Mouse (Mus musculus): ENCODE measurements around the gene Xkrx.
A peak's percentile ranks its signal among the peaks of the same experiment; 100 is the strongest.
"Not testable (repeated sequence)": the region's sequence is repeated elsewhere in the genome, so short reads cannot be mapped to it uniquely, and the experiment has no call there.

The Xkrx gene

DNA sequence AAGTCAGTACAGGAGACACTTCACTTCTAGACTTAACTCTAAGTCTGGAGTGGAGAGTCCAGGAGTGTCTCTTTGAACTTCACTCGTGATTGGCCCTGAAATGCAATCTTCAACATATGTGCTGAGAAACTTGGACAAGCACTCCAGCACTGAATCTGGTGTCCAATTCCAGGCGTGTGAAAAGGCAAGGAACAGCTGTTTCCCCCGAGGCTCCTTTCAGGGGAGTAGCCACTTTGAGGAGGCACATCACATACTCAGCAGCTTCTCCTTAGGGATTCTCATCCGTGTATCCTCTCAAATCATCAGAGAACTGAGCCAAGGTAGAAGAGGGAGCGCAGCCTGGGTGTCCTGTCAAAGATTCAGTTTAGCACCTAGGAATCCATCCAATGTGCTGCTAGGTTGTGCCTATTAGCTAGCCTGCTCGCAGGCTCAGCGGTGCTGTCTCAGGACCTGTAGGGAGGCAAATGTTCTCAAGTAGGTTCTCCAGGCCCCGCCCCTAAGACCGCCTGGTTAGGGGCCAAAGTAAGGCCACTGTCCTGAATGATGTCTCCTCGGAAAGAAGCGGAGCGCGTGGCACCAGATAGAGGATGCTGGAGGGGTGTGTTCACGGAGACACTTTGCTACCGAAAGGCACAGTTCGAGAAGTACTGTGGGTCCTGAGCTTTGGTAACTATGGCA, at the start of gene Xkrx:
Gene Xkrx, minus strand, starts transcription at position 34 of the 678 bp plus-strand sequence.
- DNase-seq, result no peak

DNA sequence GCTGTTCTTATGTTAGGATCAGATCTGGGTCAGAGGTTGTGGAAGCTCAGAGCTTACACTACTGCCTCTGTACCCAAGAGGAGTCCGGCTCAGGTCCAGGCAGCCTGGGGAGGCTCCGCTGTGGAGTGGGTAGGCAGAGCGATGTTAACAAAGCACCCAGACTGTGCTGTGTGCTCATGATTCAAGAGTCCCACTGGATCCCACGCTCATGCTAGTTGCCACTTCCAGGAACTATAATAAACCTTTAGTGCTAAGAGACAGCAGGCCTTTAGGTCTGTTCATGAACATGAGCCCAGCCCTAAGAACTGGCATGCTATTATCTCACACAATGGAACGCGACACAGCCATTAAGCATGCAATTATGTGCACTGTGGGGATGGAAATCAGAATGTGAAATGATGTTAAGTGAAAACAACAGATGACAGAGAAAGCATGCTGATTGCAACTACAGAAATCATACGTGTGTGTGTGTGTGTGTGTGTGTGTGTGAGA, 49.3 kb upstream of the Xkrx start:
- no peak for DNase-seq

DNA sequence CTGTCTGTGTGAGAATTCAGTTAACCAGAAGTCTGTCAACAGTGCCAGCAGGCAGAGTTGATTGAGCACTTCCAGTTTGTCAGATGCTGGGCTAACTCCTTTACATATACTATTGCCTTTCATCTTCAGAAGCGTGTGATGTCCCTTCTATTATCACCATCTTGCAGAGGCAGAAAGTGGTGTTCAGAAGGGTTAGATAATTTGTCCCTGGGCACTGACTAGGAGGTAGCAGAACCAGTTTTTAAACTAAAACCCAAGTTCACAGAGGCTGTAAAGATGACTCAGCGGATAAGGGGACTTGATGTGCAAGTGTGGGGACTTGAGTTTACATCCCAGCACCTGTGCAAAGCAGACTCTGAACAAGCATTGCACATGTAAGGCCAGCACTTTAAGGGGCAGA, 46.6 kb upstream of the Xkrx start:
- DNase-seq, result no peak

DNA sequence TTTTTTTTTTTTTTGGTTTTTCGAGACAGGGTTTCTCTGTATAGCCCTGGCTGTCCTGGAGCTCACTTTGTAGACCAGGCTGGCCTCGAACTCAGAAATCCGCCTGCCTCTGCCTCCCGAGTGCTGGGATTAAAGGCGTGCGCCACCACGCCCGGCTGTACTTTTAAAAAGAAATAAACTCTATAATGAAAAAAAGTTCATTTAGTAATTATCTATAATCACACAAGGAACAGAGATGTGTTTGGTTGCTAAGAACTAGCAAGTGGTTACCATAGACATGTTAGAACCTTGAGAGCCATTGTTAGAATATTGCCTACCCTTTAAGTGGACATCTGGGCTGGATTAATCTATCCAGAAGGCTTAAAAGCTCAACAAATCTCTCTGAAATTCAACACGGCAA, 25.3 kb upstream of the Xkrx start, which contains the start of gene Arl13a:
Gene Arl13a, plus strand, starts transcription at position 301 of the 400 bp plus-strand sequence.
- not testable (repeated sequence) for DNase-seq

DNA sequence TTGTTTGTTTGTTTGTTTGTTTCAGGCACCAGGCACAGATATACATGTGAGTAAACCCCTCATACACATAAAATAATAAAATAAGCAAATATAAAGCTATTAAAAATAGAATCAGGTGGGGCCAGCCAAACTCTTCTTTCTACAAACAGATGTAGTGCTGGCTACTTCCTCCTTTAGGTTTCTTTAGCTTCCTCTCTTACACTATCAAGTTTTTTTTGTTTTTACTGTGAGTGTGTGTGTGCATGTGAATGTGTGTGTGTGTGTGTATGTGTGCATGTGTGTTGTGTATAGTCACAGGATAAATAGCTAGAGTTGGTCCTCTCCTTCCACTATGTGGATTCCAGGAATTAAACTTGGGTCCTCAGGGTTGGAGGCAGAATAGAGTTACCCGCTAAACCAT, 12.8 kb upstream of the Xkrx start:
- no peak for DNase-seq

DNA sequence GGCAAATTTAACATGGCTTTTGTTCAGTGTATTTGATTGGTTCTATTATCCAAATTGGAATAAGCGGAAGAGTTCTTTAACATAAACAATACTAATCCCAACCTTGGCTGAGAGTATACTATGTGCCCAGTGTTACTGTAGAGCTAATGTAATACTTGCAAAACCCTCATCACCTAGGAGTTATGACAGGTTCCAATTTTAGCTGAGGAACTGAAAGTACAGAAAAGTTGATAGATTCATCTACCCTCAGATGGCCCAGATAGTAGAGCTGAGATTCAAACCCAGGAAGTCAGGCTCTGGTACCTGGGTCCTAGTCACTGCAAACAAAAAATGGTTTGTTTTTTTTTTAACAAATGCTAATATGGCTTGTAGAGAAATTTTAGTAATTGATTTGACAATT, 8.7 kb upstream of the Xkrx start:
- DNase-seq, result no peak

DNA sequence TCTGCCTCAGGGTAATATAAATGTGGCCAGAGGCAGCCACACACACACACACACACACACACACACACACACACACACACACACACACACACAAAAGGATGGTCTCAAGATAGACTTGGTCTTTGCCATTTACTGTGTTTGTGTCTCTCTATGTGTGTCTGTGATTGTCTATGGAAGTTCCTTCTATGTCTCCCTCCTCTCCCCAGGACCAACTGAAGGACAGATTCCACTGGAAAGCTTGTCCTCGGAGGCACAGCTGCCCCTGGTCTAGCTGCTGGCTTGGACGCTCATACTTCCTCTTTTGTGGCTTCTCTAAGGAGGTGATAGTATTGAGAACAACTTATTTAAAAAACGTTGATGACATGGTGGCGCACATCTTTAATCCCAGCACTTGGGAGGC, 1.6 kb upstream of the Xkrx start:
- no peak for DNase-seq

DNA sequence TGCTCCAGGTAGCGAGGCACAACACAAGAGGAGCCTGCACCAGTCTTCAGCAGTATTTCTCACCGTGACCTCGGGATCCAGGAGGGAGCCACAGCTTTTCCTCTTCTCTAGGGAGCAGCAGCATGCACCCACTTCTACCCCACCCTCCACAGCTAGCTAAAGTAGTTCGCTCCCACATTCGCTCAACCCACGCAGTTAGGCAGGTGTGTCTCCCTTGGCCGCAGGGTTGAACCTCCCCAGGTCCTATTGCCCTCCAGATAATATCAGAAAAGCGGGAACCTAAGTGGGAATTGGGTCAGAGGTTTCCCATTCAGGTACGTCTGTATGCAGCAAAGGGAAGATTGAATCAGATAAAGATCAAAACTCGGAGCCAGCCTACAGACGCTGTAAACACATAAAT, 950 bp upstream of the Xkrx start:
- DNase-seq, result no peak

DNA sequence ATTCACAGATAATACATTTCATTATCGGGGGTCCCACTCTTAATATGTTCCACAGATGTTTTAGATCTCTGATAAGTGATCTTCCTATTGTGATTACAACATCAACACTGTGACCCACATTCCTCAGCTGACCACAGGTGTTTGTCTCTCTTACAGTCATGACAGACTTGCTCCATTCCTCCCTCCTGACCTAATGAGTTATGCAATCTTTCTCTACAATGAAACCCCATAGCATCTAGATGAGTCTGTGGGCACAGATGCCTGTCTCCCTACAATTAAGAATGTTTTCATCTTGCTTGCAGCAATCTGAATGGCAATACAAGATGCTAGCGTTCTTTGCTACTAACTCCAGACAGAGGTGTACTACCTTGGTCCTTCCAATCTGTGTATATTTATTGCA, 1.4 kb downstream of the Xkrx start:
- no peak for DNase-seq

DNA sequence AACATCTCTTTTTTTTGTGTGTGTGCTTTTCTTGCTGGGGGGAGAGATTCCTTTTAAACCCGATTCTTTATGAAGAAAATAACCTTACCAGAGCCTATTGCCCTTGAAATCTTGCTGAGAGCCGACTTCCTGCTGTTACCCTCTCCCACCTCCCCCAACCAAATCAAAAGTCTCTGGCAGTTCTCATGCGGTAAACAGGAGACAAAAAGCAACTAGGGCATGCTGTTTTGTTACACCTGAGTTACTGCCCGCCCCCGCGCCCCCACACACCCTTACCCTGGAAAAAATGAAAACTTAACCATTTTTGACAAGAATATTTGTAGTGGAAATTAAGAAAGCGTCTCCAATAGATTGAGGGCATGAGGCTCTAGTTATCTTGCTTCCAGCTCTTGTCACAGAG, 3.7 kb downstream of the Xkrx start:
- DNase-seq, result no peak

DNA sequence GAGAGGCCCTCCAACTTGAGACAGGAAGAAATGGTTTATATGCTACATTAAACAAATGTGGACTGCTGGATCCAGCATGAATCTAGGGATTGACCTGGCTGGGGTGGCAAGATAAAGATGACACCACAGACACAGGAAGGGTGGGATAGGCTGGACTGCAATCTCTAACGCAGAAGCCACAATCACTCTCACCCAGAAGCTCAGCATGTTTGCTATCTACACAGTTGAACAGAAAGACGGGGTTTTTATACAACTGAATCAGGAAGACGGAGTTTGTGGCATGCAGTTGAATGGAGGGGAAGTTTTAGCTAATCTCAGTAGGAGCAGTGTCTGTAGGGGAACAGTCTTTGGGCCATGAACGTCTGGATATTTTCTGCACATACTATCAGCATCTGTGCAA, 19.9 kb downstream of the Xkrx start:
- DNase-seq, result no peak

DNA sequence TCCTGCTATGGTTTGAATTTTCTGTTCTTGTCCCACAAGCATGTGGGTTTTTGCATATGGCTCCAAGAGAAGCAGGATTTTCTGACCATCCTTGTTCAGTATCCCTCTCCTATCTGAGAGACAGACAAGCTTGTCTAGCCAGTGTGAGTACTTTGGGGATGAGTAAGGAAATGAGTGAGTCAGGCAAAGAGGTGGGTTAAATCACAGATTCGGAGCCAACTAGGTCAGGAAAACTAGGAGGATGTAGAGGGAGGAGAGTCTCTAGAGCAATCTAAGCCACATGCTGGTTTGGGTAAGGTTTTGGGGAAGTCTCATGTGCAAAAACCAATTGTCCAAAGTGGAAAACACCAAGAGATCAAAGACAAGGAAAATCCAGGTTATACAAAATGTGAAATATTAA, 20.3 kb downstream of the Xkrx start:
- DNase-seq, result no peak

DNA sequence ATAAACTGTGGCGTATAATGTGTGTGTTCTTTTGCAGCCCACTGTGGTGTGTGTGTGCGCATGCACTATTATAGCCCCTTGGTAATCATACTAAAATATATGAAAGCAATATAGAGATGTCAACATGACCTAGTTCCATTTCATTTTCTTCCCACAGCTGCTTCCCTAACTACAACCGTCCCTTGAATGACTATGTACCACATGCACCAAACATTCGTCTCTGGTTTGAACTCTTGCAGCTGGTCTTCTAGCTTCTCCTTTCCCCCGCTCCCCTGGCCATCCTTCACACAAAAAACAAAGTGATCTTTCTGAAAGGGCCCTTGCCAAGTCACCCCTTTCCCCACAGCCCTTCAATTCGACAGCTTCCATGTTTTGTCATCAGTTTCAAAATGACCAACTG, 21.9 kb downstream of the Xkrx start:
- DNase-seq, result no peak

DNA sequence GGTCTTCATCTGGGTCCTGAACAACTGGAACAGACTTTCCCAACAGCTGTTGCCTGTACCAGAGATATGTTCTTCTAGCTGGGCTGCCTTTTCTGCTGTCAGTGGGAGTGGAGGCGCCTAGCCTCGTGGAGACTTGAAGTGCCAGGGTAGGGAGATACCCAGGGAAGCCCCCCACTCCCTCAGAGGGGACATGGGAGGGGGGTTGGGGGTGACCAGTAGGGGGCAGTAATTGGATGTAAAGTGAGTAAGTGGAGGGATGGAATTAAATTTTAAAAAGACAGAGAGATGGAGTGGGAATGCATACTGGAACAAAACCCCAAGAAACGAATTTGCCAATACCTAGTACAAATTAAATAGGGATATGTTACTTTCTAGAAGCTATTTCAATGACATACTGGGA, 28.1 kb downstream of the Xkrx start:
- DNase-seq, result no peak

DNA sequence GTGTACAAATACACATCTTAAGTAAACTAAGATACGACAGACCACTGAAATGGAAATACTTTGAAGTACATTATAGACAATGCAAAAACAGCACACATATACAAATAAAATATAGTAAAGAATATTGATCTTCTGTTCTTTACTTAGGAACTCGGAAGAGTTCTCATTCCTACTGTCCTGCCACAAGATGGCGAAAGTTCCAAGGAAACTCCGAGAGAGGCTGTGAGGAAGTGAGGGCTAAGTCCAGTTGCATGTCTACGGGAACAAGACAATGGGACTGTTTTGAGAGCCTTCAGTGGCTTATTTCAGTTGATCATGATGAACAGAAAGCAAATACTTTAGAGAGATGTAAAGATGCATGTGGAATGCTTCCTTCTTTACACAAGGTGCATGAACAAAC, 29.6 kb downstream of the Xkrx start:
- peak in 1 of 2 experiments; percentile 8 for DNase-seq

DNA sequence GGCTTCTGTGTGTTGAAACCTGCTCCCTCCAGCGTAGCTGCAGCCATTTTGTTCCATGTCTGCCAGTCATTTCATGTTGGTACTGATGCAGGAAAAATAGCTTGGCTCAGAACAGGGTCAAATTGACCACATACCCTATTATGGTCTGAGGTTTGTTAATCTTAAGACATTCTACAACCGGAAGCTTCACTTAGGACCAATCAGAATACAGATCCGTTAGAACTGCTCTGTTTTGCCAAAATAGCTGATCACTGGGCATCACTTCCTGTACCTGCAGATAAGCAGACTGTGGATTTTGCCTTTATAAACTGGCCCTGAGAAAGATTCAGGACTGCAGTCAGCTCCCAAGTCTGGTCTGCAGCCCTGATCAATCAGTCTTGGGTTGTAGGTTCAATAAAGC, 33.3 kb downstream of the Xkrx start:
- no peak for DNase-seq

DNA sequence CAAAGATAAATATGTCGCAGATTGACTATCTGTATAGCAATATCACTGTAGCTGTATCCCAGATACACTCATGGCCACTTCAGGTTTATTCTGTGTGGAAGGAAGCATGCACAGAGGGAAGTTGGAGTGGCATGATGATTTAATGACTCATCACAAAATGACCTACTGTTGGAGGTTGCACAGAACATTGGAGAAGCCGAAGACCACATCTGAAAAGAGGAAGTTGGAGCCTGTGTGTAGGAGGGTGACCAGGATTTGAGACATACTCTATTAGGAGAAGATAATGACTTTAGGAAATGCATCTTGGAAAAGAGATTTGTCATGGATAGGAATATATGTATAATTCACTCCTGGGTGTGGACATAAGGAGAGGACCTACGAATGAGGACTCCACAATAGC, 45.5 kb downstream of the Xkrx start:
- DNase-seq, result no peak

DNA sequence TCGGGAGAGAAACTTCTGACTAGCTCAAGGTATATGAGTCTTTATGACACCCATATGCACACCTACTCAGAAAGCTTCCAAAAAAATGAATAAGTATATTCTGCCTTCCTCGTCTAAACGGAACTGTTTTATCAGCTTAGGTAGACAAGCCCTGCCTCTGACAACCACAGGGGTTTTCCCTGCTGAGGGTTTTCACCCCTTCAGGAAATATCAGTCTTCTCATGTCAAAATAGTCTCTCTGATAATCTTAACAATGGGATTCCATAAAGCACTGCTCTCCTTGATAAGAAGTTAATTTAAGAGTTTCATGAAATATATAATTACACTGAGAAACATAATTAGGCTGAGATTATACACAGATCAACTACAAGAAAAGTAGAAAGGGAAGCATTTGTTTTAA, 50.1 kb downstream of the Xkrx start:
- DNase-seq, result no peak

DNA sequence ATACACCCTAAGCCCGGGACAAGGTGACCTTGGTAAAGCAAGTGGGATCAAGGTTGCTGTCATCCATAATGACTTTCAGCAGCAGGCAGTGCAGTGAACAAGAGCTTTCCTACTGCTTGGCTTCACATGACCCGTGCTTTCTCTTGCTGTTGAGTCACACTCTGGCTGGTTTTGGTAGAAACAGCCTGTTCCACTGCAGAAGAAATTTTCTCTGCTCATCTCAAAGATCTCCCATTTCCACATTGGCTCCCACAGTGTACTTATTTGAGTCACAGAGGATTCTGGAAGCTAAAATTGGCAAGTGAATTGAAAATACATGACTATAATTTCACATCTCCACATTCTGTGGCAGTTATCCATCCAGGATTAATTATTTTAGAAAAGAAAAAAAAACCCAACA, 59.2 kb downstream of the Xkrx start:
- DNase-seq, result no peak
